Mouse (Mus musculus): ENCODE results near the gene Myo18b.

Gene Myo18b

DNA sequence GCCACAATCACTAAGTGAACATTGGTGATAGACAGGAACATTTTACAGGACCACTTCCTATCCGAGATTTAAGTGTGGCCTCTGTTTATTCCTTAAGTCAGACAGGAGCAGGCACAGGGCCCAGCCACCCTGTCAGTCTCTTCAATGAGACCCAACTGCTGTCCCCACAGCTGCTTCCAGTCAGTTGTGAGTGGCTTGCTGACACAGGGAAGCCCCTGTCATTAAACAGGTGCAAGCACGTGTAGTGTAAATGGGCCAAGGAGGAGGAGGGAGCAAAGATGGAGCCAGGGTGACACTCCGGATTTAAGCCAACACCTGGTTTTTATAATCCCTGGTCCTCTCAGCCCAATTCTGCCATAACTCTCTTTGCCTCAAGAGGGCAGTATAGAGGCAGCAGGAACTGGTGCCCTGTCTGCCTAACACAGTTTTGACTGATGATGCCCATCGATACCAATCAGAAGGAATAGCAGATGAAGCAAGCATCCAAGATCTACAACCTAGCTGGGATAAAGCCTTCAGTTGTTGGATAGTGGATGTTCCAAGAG, 19.2 kb downstream of the Myo18b start:
- DNase-seq (ENCODE audit: low spot score): peak; percentile 46

DNA sequence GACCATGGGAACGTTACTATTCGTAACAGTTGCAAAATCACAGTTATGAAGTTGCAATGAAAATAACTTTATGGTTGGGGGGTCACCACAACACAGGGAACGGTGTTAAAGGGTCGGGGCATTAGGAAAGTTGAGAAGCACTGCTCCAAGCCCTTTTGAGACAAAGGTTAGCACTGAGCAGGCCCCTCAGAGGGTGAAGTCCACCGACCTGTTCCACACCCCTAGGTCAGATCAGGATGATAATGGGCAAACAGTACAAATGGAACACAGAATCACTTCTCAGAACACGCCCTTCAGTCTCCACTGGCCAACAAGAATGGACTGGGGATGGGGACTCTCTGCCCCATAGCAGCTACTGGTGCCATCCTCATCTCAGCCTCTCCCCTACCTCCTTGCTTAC, 23.2 kb downstream of the Myo18b start:
- DNase-seq (ENCODE audit: low spot score): no peak

DNA sequence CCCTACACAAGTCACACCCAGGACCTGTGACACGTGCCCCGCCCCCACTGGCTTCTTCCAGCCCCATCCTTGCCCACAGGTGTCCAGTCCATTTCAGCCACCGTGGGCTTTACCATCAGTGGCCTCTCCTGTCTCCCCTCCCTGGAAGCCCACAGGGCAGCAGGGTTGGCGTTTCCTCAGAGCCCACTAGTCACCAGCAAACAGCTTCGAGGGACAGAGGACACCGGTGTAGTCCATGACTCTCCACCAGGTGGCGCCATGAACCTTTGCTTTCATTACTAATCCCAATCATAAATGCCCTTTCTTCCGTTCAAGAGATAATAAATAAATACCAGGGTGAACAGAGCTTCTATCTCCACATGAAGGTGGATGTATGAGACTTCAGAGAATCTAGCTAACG, 25.4 kb downstream of the Myo18b start:
- peak; percentile 78 for DNase-seq (ENCODE audit: low spot score)

DNA sequence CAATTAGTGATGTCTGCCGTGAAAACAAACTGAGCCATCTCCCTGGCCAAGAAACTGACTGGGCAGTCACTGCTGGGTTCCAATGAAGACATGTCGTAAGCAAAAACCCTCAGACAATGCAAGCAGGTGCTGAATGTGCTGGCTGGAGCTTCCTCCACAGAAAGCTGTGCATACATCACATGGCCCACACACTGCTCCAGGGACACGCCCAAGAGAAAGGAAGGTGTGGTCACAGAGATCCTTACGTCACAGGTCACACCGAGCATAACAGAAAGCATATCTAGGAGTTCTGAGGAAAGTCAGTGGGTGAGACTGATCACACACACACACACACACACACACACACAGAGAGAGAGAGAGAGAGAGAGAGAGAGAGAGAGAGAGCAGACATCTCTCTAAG, 27.5 kb downstream of the Myo18b start:
- no peak for DNase-seq (ENCODE audit: low spot score)

DNA sequence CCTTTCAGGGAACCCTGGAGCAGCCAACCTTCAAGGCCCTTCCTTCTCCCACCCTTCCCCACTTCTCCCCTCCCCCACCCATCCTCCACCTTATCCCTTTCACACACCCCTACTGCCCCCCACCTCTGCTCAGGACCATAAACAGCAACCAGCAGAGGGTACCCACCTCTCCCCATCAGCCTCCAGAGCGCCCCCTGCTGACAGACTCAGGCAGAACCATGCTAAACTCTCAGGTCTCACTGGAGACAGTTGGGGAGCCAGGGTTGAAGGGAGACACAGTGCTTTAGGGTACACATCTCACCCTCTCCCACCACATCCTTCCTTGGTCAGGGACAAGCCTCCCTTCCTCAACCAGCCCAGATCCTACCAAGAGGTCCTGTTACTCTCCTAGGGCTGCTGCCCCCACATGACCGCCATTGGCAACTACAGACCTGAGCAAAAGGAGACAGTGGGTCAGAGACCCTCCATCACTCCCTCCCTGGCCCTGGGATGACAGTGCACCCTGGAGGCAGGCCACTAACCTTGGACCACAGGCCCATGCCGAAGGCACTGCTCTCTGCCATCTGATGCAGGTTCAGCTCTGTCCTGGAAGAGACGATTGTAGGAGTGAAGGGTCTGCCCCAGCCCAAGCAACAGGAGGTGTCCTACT, 31.3 kb downstream of the Myo18b start:
- DNase-seq (ENCODE audit: low spot score): peak; percentile 34

DNA sequence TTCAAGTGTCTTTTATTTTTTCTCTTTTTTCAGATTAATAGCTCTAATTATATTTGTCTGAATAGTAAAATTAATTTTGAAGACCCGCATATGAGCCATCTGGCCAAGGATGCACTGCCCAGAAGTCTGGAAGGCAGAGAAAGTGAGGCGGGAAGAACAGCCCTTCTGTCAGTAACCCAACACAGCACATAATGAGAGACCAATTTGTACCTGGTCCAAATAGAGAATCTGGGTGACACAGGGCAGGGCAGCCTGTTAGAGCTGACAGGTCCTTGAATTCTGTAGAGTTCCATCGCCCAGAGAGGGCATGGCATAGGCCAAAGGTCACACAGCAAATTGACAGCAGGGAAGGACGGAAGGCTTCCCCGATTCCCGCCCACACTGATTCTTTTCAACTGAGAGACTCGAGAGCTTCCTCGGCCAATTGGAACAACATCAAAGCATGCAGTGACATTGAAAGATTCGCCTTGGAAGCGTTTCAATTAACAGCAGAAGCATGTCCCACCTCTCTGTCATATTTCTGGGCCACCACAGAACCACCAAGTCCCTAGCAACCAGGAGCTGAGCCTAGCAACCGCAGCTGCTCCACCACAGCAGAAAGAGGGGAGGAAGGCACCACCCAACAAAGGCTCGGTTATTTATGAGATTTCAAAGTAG, 36.7 kb downstream of the Myo18b start:
- DNase-seq (ENCODE audit: low spot score): no peak

DNA sequence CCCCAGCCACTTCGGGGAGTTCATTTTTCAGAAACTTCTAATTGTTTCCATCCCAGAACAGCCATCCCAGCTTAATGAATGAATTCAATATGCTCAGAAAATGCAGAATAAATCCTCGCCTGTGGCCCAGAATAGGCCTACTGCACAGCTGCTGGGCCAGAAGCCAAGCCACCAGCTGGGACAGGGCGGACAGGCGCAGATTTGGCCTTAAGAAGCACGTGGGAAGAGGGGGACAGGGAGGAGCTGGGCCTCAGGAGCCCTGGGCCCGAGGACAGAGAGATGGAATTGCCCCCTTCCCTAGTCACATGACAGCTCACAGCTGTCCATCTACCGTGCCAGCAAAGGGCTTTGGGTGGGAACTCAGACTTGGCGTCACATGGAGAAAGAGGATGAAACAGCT, 43.0 kb downstream of the Myo18b start:
- DNase-seq (ENCODE audit: low spot score): peak; percentile 71

DNA sequence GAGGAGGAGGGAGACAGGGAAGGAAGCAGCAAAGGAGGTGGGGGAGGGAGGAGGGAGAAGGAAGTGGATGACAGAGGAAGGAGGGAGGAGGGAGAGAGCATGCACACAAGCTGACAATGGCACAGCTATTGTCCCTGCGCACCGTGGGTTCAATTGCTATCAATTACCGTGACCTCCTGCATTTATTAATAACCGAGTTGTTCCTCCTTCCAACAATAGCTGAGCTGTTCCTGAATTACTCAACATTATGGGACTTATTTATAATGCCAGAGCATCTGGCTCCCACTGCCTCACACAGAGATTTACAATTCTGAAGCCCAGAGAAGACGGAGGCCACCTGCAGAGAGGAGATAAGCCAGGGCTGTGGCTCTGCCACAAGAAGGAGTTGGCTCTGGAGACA, 44.8 kb downstream of the Myo18b start:
- no peak for DNase-seq (ENCODE audit: low spot score)

DNA sequence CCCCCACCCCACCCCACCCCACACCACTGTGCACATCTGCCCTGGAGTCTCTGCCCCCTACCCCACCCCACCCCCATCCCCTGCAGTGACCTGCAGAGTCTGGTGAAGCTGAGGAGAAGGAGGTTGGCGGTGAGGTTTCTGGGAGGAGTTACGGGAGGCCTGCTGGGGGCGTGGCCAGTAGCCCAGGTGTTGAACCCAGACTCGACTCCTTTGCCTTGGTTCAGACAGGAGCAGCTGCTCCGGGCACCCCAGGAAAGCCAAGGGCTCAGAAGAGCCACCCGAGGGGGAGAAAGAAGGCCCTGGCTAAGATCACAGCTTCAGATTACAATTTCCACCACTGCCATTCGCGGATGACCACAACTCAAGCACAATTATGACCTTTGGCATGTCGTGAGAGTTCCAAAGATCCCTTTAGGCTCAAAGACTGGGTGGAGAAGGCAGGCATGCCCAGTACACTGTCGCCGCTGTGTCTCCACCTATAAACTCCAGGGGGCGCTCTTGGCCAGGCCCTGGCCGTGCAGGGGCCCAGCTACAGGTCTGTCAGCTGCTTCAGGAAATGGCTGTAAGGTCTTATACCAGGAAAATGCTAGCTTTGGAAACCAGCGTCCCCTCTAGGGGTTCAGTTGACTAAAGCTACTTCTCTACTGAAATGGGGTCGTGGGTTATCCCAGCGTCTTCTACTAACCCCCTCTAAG, 47.4 kb downstream of the Myo18b start:
- peak; percentile 35 for DNase-seq (ENCODE audit: low spot score)

DNA sequence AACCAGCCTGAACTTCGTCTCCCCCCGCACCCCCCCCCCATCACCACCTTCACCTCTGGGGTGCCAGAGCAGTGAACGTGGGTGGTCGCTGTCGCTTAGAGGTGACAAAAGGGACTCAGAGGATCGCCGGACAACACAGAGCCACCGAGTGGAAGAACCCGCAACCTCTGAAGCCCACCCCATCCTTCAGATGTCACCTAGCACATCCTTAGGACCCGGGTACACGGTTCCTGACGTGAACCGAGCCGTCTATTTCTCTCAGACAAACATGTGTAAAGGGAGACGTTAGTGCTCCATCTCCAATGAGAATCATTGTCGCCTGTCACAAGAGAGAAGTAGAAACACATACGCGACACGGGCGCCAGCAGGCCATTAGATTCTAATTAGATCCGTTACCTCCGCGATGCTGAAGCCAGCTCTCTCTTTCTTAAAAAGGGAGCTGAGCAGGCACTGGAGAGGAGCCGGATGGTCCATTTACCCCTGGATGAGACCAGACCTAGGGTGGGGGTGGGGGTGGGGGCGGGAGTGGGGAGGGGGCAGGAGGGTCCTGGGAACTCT, 48.1 kb downstream of the Myo18b start:
- no peak for DNase-seq (ENCODE audit: low spot score)

DNA sequence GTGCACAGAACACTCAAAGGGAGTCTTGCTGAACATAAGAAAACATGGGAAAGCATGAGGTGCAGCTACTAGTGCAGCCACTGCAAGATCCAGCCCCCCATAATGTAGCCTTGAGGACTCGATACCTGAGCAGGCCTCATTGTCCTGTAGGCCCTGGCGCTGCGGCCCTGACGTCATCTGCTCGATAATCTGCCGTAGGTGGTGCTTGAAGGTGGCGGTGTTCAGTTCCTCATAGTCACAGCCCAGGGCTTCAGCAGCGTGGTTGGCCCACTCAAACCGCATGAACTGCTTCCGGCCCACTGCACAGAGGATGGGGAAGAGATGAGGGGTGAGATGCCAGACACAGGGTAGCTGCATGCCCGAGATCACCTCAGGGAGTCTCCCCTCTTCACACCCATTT, 50.0 kb downstream of the Myo18b start:
- DNase-seq (ENCODE audit: low spot score): no peak

DNA sequence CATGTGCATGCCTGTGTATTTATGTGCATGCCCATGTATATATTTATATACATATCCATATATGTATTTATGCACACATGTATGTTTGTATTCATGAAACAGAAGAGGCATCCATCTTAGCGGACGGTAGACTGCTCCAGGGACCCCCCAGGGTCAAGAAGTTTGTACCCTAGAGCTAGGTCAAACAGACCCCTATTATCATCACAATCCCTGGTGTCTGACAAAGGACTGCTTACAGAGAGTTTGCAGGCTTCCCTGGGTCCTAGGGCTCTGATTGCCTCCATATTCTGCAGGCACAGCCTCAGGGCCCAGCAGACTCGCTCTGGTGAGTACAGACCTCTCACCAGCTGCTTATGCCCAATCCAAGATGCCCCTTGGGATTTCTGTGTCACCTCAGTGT, 51.7 kb downstream of the Myo18b start:
- no peak for DNase-seq (ENCODE audit: low spot score)

DNA sequence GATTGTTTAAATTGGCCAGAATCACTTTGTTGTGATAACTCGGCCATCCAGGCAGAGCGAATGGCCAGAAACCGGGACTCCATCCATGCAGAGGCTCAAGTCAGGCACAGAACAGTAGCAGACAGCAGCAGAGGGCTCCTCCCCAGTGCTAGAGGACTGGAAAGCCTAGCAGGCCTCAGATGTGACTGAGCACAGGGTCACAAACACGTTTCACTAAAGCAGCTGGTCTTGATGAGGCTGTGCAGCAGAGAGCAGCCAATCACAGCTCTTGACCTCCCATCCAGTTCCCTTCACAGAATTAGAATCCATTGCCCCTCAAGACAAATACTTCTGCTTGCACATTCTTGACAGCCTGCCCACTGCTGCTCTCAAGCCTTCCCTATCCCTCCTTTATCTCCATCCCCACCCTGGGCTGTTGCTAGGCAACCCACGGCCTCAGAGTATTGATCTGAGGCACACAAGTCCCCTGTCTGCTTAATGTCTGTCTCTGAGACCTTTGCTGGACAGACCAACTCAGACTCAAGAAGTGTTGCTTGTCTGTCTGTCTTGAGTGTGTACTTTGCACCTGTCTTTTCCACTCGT, 52.4 kb downstream of the Myo18b start:
- DNase-seq (ENCODE audit: low spot score): no peak

DNA sequence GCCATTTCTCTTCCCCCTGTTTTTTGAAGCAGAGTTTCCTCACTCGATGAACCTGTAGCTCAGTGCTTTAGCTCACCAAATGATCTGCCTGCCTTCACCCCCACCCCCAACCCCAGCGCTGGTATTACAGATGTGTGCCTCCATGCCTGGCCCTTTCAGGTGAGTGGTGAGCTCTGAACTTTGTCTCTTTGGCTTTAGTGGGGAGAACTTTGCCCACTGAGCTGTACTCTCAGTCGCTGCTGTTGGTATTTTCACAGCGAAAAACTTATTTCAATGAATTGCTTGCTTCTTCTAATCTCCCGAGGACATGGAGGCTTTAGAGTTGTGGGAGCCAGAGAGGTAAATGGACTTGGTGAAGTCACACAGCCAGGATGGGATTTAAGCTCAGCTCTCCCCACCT, 53.5 kb downstream of the Myo18b start:
- no peak for DNase-seq (ENCODE audit: low spot score)

DNA sequence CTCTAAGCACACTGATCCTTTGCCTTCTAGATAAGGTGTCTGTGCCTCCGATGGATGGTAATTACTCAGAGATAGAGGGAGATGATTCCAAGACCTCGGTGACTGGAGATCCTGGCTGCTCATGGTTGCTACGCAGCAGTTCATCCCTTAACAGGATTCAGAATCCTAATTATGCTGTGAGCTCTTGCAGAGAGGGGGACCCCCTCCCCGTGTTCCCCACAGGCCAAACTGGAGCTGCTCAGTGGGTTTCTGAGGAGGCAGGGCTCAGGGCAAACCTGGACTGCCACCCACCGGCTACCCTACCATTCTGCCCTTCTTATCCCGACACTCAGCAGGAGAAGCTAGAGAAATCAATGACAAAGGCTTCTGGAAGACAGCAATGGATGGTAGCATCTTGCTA, 54.3 kb downstream of the Myo18b start:
- DNase-seq (ENCODE audit: low spot score): no peak

DNA sequence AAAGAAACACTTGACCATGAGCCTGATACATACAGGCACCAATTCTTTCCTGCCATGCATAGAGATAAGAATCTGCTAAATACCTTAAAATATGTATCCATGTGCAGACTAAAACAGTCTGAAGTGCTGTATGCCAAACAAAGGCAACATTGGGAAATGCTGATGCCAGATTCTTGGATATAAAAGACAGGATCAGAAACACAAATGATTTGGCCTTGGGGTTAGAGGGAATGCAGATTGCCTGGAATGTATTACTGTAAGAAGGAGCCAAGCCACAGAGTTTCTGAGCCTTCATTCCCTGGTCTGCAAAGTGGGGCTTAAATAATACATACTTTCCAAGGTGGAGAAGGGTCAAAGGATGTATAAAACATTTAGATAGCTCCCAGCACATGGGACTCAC, 61.3 kb downstream of the Myo18b start:
- DNase-seq (ENCODE audit: low spot score): no peak

DNA sequence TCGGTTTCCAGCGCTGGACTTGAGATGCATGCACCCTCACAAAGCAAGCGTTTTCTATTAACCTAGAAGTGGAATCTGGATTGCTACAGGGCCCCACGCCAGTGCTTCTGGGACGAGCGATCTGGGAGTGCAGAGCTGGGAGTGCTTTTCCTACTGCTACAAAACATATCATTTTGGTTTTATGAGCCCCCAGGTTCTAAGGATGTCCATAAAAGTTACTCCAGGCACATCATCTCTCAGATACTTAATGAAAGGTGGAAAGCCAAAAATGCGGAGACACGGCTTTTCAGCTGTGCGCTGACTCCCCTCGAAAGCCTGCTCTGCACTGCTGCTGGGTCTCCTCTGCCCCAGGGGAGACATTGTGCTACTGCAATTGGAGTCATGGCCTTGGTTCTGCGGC, 62.3 kb downstream of the Myo18b start:
- DNase-seq (ENCODE audit: low spot score): no peak

DNA sequence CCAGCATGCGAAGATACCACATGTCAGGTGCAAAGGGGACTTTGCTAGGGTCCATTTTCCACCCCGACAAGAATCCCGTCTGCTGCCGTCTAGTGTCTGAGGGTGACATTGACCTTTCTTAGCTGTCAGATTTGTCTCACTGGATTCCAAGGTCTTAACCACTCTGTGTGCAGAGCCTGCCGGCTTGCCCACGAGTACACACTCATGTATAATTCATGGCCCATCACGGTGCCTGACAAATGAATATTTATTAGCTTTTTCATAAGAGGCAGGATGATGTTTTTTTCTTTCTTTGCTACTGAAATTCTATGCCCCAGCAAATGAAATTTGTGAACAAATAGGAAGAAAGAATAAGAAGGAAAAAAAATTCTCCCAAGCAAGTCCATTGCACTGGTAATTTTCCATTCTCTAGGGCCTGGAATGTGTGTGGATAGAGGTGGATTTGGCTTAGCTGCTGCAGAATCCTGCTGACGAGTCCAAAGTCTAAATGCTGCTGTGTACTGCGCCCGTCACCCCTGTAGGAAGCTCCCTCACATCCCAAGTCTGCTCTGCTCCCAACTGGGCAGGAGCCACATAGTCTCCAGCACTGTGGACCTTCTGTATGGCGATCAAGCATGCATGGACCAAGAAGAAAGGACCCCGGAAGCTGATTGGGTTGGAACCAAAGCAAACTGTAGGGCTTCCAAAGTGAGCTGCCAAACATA, 70.9 kb downstream of the Myo18b start:
- no peak for DNase-seq (ENCODE audit: low spot score)

DNA sequence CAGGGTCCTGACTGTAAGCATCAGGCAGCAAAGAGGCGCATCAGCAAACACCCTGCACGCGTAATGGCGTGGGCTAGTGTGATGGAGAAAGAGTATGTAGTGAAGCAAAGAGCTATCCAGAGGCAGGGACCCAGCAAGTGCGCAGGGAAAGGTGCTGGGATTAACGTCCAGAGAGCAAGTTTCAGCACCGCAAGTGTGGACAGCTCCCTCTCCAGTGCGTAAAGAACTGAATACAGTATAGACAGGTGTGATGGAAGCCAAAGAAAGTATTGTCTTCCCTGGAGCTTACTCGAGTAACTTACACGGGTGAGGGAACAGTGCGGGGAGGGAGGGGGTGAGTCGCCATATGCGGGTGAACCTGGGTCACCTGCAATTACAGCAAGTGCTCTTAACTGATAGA, 71.8 kb downstream of the Myo18b start:
- DNase-seq (ENCODE audit: low spot score): peak; percentile 40

DNA sequence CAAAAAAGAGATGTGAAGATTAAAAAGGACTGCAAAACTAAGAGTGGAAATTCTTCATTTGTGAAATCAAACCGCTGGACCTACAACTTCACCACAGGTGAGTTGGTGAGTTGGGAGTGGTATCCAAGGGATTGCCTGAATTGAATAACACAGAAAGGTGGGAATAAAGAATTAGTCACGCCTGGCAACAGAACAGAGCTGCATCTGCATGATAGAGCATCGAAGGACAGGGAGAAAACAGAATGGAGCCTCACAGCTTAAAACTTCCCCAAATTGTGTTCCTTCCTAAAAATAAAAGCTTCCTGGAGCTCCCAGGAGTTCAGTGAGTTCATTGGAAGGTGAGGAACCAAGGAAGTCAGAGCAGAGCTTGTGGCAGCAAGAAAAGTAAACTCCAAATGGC, 73.7 kb downstream of the Myo18b start:
- no peak for DNase-seq (ENCODE audit: low spot score)

DNA sequence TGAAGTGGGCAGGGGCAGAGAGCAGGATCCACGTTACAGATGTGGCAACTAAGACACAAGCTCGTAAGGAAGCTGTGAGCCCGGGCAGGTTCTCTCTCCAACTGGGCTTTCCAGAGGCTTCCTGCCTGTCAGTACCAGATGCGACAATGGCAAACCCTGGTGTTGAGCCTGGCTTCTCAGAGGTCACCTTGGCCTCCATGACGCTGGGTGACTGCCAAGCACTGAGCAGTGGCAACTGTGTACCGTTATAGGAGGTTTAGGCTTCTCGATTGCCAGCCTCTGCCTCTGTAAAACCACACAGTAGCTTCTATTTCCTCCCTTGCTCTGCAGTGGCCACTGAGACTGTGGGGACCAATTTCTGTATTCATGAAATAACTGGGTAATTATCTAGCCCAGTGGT, 81.1 kb downstream of the Myo18b start:
- DNase-seq (ENCODE audit: low spot score): no peak

DNA sequence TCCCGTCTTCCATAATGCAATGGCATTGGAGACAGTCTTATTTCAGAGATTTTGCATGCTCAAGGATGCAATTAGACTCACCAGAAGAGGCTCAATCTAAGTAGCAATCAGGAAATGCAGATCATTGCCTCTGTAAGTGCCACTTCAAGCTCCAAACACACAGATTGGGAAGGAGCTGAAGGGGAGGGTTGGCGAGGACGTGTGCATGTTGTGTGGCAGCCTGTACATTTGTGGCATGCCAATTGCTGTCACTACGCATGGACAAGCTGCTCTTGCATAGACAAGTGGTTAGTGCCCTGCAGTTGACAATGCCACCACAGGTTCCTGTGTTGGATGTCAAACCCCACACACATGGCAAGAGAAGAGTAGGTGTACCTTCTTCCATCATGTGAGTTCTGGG, 88.5 kb downstream of the Myo18b start:
- DNase-seq (ENCODE audit: low spot score): no peak
